Mouse (Mus musculus): ENCODE results near the gene Slc25a10.

The Slc25a10 gene

DNA sequence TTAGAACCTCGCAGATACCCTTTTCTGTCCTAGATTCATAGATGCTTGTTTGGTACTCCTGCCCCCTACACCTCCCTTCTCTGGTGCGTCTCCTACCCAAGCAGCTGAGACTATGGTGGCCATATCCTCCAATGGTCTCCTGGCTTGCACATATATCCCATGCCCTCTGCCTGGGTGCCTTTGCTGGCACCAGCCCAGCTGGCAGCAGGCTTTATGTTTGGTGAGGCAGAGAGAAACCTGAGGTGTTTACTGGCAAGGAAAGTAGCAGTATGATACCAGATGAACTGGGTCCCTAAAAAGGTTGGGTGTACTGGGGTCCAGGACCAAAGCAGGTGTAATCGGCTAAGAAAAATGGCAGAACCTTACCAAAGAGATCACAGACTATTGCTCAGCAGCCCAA, 54.3 kb downstream of the Slc25a10 start:
- no peak for DNase-seq

DNA sequence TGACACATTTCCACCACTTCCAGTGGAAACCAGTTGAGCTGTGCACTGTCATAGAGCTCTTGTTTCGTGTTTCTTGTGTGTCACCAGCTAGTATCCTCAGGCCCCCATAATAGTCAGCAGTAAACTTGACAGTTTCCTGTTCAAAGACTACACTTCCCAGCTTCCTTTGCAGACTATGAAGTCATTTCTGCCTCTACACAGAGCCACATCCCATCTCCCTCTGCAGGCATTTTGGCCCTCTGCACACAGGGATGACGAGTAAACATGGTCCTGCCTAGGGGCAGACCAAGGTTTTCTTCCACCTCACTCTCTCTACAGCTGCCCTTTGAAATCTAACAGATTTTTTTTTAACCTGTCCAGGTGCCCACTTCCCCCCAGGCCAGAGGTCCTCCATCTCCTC, 55.8 kb downstream of the Slc25a10 start:
- DNase-seq, result peak; percentile 58

DNA sequence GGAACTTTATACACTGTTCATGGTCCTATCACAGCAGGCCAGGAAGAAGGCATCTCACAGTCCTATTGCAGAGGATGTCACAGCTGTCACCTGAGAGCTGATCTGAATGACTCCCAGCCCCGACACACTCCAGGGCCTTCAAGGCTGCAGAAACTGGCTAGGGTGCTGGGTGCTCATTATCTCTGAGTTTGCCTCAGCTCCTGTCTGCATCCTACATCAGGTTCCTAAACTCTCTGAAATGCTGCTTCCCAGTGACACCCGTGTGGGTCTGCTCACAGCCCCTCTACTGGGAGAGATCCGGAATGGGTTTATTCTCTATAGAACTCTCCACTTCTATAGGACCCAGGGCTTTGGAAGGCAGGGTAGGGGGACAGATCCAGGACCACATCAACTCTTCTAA, 56.6 kb downstream of the Slc25a10 start:
- no peak for DNase-seq

DNA sequence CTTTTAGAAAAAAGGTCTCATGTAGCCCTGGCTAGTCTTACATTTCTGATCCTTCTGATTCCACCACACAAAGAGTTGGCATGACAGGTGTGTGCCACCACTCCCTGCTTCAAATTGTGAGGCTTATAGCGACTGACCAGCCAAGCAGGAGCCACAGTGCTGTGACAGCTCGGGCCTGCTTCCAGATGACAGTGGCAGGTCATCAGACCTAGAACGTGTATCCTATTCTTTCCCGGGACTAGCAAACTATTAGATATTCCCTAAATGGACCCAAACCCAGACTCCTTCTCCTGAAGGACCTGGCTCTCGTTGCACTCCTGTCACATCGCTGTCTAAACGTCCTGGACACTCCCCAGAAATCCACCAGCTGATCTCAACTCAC, 57.1 kb downstream of the Slc25a10 start:
- no peak for DNase-seq
